Mouse (Mus musculus): ENCODE measurements around the gene Tbc1d5. TPM values are rescaled to one million over a fixed set of nuclear protein-coding genes. Genes with fewer than 3 reads are reported as not detected.
"Not testable (repeated sequence)": the region's sequence is repeated elsewhere in the genome, so short reads cannot be mapped to it uniquely, and the experiment has no call there.

Gene Tbc1d5
- polyA plus RNA-seq, 2 experiments from 2014 or later = 17.9 to 18.2 TPM

DNA sequence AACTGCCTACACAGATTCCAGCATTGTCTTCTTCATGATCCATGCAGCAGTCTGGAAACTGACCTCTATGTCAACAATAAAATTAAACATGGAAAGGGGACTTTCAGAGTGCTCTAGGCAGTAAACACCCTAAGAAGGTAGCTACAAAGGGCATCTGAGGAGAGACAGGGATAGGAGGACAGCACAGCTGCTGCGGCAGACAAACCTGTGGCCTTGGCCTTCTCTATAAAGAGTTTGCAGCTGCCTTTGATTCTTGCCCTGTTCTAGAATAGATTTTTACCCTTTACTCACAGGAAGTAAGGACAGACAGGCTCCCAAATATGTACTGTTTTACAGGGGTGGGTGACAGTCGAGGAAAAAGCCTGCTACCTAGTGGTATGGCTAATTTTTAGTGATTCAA, 440.7 kb downstream of the Tbc1d5 start:
- no peak for ATAC-seq

DNA sequence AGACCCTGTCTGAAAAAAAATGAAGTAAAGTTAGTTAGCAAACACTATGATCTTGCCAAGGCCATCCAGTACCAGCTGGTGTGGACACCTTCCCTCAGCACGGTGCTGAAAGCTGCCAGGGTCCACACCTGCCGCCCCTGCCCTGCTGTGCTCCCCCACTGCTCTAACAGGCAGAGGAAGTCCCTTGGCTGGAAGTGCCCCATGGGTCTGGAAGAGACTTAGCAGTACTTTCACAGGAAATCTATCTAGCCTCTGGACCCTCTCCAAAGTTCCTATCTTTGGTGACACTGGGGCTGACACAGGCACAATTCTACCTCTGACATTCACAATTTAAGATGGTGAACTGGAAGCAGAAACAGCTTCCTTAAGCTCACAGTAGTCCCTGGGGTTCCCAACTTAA, 442.1 kb downstream of the Tbc1d5 start:
- no peak for ATAC-seq

DNA sequence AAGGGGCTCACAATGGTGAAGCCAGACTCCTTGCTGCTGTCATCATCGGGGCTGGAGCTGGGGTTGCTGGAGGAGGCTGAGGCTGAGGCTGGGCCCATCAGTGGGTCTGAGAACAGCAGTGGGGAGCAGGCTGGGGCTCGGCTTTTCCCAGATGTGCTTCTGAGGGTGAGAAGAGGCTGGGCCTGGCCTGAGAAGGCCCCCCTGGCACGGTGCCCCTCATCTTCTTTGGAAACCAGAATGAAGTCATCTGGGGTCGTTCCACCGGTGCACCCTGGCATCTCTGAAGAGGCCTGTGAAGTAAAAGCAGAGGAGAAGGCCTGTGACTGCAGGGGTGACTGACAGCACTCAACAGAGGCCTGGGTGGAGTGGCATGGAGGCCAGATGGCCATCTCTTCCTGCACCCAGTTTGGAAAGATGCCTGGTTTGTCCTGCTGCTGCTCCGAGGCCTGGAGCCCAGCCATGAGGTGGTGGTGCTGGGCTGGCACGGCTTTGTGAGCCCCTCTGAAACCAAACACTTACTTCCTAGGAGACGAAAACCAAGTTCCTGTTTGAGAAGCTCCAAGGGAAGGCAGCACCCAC, 443.1 kb downstream of the Tbc1d5 start:
- no peak for ATAC-seq

DNA sequence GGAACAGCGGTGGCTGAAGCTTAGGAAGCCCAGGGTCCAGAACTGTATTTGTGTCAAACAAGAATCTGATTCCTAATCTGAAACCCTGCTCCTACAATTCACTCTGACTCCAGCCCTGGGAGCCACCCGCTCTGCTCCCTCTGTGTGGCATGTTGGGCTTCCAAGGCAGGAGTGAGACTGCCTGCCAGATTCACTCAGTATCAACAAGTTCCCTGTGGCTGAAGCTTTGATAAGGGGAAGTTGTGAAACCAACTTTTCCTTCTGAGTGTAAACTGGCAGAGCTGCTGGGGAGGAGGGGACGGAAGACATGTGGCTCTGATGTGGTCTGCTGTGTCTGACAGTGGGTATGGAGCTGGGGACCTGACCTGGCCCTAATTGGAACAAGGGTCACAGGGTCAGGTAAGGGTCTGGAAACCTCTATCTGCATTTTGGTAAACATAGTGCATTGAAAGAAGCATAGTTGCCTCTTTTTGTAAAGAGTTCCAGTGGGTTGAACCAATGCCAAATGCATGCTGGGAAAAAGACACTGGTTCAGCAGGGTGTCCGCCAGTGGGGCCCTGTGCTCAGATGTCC, 443.7 kb downstream of the Tbc1d5 start:
- ATAC-seq = no peak

DNA sequence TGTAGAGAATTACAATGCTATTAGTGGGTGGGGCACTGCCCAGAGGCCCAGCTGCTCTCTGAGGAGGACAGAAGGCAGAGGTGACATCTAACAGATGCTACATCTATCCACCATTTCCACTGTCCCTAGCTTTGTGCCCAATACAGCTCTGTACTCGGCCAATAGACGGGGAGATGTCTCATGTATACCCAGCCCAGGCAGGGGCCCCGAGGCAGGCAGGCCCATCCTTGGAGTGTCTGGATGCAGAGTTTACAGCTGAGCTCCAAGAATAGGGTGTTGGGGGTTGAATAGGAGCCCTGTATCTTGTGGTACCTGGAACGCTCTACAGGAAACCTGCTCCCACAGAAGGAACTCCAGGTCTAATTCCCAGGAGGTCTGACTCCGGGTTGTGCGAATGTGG, 444.4 kb downstream of the Tbc1d5 start:
- ATAC-seq = no peak

DNA sequence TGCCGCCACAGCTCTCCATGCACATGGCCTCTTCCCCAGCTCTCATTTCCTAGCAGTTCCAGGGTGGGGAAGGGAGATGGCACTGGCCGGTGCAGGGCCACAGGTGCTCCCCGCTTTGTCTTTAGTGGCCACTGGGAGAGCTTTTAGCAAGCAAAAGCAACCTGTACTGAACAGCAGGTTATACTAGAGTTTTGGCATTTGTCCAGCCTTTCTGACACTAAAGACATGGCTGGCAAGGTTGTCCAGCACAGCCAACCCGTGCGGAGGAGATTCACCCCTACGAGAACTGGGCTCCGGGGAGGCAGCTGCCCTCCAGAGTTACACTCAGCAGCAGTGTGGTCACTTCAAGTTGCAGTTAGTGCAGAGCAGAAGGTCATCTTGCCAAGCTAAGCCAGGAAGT, 445.8 kb downstream of the Tbc1d5 start:
- no peak for ATAC-seq

GRCm38 (mm10) chr17:50731876-50732275, 447.3 kb downstream of the Tbc1d5 start:
- peak; percentile 51 for ATAC-seq

- ATAC-seq = peak; percentile 36
These were observed 448.3 kb downstream of the Tbc1d5 start for GRCm38 (mm10) chr17:50730896-50731295.

DNA sequence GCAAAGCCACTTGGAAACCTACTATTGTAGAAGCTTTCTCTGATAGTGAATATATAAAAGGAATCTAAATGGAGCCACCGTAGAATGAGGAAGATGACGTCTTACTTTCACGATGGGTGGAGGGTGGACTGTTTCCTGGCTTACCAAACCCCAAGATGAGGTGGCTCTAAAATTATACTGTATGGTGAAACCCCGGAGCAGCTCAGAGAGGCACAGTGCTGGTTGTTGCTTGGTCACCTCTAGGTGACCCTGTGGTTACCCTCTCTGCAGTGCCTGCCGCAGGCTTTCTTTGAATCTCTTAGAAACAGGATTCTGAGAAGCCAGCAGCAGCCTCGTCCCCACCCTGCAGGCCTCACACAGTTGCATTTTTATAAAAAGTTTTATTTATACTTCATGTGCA, 449.6 kb downstream of the Tbc1d5 start:
- ATAC-seq = peak; percentile 88

DNA sequence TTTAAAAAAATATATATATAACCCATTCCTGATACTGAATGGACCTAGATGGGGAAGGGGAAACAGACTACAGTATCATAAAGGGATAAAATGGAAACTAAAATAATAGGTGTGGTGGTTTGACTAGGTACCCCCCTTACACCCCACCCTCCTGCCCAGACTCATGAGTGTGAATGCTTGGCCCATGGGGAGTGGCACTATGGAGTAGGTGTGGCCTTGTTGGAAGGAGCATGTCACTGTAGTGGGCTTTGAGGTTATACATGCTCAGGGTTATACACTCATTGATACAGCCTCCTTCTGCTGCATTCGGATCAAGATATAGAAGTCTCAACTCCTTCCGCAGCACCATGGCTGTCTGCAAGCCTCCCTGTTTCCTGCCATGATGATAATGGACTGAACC, 450.1 kb downstream of the Tbc1d5 start:
- ATAC-seq = no peak

DNA sequence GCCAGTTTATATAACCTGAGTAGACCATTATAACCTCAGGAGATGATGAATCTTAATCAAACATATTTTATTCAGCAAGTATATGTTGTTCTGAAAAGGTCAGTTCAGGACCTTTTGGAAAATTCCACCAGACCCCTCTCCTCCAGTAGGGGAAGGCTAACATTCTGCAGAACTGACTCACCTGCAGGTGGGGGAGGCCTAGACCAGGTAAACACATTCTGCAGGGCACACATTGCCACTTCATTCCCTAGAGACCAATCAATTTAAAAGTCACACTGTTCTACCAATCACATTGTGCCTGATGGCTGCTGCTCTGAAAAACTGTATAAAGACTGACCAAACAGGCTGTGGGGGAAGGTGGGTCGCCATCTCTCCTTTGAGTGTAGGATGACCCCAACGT, 452.9 kb downstream of the Tbc1d5 start:
- ATAC-seq = no peak

GRCm38 (mm10) chr17:50724376-50724775, 454.8 kb downstream of the Tbc1d5 start:
- ATAC-seq = no peak

- no peak for ATAC-seq
These were observed 461.6 kb downstream of the Tbc1d5 start for GRCm38 (mm10) chr17:50717586-50717985.

GRCm38 (mm10) chr17:50710497-50711222, 468.5 kb downstream of the Tbc1d5 start:
- no peak for ATAC-seq

- not testable (repeated sequence) for ATAC-seq
These were observed 480.7 kb downstream of the Tbc1d5 start for GRCm38 (mm10) chr17:50698410-50698809.

- ATAC-seq = no peak
These were observed 491.0 kb downstream of the Tbc1d5 start for GRCm38 (mm10) chr17:50688135-50688534.

GRCm38 (mm10) chr17:50687670-50688069, 491.5 kb downstream of the Tbc1d5 start:
- no peak for ATAC-seq

DNA sequence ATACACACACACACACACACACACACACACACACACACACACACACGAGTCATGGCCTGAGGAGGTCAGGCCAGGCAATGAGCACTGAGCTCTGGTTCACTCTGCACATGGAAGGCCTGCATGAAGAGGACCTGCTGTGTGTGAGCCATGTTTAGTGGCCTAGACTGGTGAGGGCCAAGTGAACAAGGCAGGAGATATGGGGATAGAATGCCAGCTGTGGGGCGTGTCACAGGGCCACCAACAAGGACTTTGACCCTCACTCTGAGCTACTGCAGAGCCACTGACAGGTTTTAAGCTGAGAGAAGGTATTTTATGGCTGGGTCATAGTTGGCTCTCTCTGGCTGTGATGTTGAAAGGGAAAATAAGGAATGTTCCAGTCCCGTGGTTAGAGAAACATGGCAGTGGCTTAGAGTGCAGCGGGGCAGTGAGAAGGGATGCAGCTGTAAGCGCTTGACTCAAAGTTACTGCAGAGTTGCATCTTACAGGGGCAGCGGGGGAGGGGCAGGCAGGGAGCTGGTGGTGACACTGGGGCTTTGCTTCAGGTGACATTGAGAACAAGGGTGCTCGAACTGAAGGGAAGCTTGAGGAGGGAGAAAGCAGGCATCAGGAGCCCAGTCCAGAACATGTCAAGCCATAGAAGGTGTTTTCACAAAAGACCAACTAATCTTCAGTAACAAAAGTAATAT, 494.0 kb downstream of the Tbc1d5 start:
- no peak for ATAC-seq
